Mouse (Mus musculus) left cerebral cortex, adult 2 months (tissue): Measurements from ENCODE around the gene Dcbld2. TPM values are rescaled to one million over a fixed set of nuclear protein-coding genes. Genes with fewer than 3 reads are reported as not detected.

Experiments
- DNase-seq, 2 experiments: peaks; one replicate each; pipeline ENCODE4 v3.0.0; 2021 to 2022; ENCODE audit warnings: low spot score in 2 of 2, mixed read lengths in 1 of 2; ENCODE audit errors: extremely low spot score in 1 of 2
- H3K27ac ChIP-seq: fragments of 200-600 bp; 2 replicates; pipeline ENCODE4 v1.8.1; 2022
- H3K4me3 ChIP-seq: fragments of 200-600 bp; 2 replicates; pipeline ENCODE4 v1.8.1; 2022
- CTCF ChIP-seq: fragments of 200-600 bp; IDR thresholded peaks from 2 replicates; pipeline ENCODE4 v1.8.1; 2022; ENCODE audit warnings: antibody characterized with exemption, mild to moderate bottlenecking, moderate library complexity
- intact Hi-C: fragments of 180-260 bp; cut with DNase I; formaldehyde crosslinking; loops from one replicate; pipeline ENCODE4 v1.15.1; 2025
- total RNA-seq, 2 experiments: library from RNA; stranded (reverse); gene quantifications; 2 replicates each; pipeline ENCODE4 v1.2.3; 2021

The Dcbld2 gene
- total RNA-seq, 2 experiments from 2014 or later, result 26.0 to 26.5 TPM

- intact Hi-C loops, result no loop called here
- TF ChIP-seq CTCF, result no peak
- peak overlapping the region; percentile 63 for H3K27ac ChIP-seq
- no peak overlapping the region for H3K4me3 ChIP-seq
- no peak for DNase-seq
These were observed 89.9 kb downstream of the Dcbld2 start for GRCm38 (mm10) chr16:58497886-58498713.

DNA sequence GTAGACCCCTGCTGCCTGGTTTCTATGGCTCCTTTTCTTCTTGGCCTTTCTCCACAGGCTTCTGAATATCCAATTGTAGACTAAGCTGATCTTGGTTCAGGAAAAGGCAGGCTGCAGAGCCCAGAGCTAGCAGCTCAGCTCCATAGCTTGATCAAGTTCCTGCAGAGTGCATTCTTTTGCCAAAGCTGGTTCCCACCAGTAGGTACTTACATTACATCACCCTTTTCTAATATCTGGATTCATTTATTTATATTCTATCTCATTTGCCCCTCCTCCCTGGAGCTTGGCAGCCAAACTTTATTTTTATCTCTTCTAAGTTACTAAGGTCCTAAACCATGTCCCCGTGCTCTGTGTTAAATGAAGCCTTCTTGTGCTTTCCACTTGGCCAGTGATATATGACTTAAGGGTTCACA lies 90.9 kb downstream of the Dcbld2 start:
- no peak for DNase-seq
- peak overlapping the region; percentile 63; the same call in 1 of the 2 replicates for H3K27ac ChIP-seq
- H3K4me3 ChIP-seq, result no peak overlapping the region
- TF ChIP-seq CTCF, result no peak
- intact Hi-C loops, result no loop called here

DNA sequence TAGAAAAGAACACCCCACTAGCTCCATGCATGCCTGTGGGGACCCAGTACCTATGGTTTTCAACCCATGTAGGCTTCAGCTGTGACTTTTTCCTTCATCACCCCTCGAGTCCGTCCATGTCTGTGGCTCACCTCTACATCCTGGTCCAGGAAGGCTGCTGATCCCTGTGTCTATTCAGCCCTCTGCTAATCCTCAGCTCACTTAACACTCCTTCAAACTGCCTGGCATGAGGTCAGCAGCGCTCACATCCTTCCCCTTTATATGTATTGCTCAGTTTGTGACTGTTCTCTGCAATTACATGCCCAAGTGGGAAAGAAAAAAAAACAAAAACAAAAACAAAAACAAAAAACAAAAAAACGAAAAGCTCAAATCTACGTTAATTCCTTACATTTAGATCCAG lies 91.4 kb downstream of the Dcbld2 start:
- TF ChIP-seq CTCF, result no peak
- intact Hi-C loops, result no loop called here
- no peak overlapping the region for H3K27ac ChIP-seq
- no peak for DNase-seq
- no peak overlapping the region for H3K4me3 ChIP-seq

- no peak overlapping the region for H3K4me3 ChIP-seq
- intact Hi-C loops, result no loop called here
- DNase-seq, result no peak
- H3K27ac ChIP-seq, result peak overlapping the region; percentile 56; the same call in 1 of the 2 replicates
- no peak for TF ChIP-seq CTCF
These were observed 93.6 kb downstream of the Dcbld2 start for GRCm38 (mm10) chr16:58501760-58502301.

GRCm38 (mm10) chr16:58502566-58502965 lies 94.3 kb downstream of the Dcbld2 start:
- H3K4me3 ChIP-seq, result no peak overlapping the region
- intact Hi-C loops, result no loop called here
- H3K27ac ChIP-seq, result peak overlapping the region; percentile 40; the same call in 1 of the 2 replicates
- no peak for DNase-seq
- no peak for TF ChIP-seq CTCF

- DNase-seq, result no peak
- intact Hi-C loops, result no loop called here
These were observed 96.7 kb downstream of the Dcbld2 start for GRCm38 (mm10) chr16:58504945-58505344.

DNA sequence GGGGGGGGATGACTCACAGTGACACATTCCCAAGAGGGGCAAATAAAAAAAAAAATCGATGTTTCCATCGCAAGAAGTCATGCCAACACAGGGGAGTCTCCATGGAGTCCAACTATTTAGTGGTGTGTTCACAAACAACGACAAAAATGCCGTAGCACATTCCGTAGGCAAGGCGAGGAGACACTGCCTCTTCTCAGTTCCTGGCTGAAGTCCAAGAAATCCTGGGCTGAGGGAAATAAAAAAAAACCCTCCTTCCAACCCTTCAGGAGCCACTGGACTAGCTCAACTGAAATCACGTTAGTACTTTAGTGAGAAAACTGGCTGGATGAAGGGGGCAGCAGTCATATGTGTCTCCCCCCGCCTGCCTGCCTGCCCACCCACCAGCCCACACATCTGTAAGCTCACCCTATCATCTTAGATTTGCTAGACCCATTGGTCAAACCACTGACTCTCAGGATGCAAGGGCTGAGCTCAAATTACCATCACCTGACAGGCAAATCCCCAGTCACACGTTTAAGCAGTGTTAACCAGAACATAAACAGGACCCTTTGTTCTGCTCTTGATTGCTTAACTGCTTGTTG lies 104.0 kb downstream of the Dcbld2 start:
- Histone ChIP-seq H3K27ac (peak overlapping the region; percentile 55; the same call in 1 of the 2 replicates), H3K4me3 (peak overlapping the region; percentile 13; the same call in 1 of the 2 replicates)
- intact Hi-C loops, result no loop called here
- TF ChIP-seq CTCF, result no peak
- no peak for DNase-seq

More at GRCm38 (mm10) chr16:58504945-58505344, 96.7 kb downstream of the Dcbld2 start:
- no peak overlapping the region for H3K4me3 ChIP-seq
- TF ChIP-seq CTCF, result no peak
- H3K27ac ChIP-seq, result no peak overlapping the region

- Histone ChIP-seq H3K27ac (peak overlapping the region; percentile 67; the same call in 1 of the 2 replicates), H3K4me3 (no peak overlapping the region)
- intact Hi-C loops, result no loop called here
- DNase-seq, result no peak
- no peak for TF ChIP-seq CTCF
These were observed 104.6 kb downstream of the Dcbld2 start for GRCm38 (mm10) chr16:58512887-58513286.

DNA sequence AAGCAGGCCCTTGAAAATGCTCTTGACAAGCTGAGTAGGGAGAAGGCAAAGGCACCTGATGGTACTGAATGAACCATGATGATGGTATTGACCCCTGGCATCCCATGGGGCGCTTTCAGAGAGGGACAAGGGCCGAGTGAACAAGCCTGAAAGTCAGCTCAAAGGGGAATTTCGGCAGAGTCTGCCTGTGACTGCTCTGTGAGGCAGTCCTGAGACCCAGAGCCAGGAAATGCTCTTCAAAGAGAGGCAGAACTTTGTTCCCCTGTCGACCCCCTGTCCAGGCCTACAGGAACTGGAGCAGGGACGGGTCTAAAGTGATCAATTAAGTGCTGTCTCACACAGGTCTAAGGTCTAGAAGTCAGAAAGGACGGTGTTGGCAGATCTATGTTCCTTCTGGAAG lies 105.5 kb downstream of the Dcbld2 start:
- TF ChIP-seq CTCF, result no peak
- Histone ChIP-seq H3K4me3 (0 out of 2 replicates have a peak overlapping the region, but pooled peaks have one; percentile 2), H3K27ac (peak overlapping the region; percentile 67)
- intact Hi-C loops, result no loop called here
- DNase-seq, result no peak

DNA sequence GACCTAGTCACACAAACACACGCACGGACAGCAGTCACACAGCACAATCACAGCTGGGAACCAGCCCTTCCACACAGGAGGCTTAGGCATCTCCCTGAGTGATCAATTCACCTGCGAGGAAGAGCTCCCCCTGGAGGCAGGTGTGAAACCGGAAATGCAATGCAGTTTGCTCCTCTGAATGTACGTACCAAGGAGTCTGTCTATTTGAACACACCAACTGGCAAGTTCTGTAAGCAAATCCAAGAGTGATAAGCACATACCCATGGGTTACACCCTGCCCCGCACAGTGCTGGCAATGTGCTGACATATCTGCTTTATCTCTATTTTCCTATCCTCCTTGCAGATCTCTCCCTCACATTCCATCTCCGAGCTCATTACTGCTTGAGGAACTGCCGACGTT lies 106.3 kb downstream of the Dcbld2 start:
- TF ChIP-seq CTCF, result peak; percentile 59
- no peak for DNase-seq
- intact Hi-C loops, result no loop called here
- Histone ChIP-seq H3K27ac (no peak overlapping the region), H3K4me3 (no peak overlapping the region)

GRCm38 (mm10) chr16:58516161-58516560 lies 107.9 kb downstream of the Dcbld2 start:
- intact Hi-C loops, result no loop called here
- no peak for TF ChIP-seq CTCF
- no peak for DNase-seq
- Histone ChIP-seq H3K27ac (no peak overlapping the region), H3K4me3 (no peak overlapping the region)
